Mouse (Mus musculus) stomach, embryonic 15.5 days (tissue): ENCODE measurements at regions not wholly inside any gene's neighbourhood (a gene's known extent, or its start where the extent isn't known, plus 50 kb on each side); places are given as distances from the start of the nearest gene placed in this dataset.

Experiments
- ATAC-seq: fragments of 200-750 bp; cut with Nextera tagmentation; 2 replicates; pipeline ENCODE4 v1.8.0; 2017; ENCODE audit warnings: low read depth, moderate number of reproducible peaks, moderate TSS enrichment; ENCODE audit not compliant: insufficient read depth, low FRiP score
- H3K27ac ChIP-seq: fragments of 300-500 bp; sonication (generic); 2 replicates; pipeline ENCODE4 v1.5.1; 2015; ENCODE audit warnings: mild to moderate bottlenecking, inconsistent platforms
- H3K27me3 ChIP-seq: fragments of 300-500 bp; sonication (generic); replicated peaks from 2 replicates; pipeline ENCODE4 v1.6.1; 2015; ENCODE audit warnings: inconsistent platforms
- H3K36me3 ChIP-seq: fragments of 300-500 bp; sonication (generic); 2 replicates; pipeline ENCODE4 v1.6.1; 2015; ENCODE audit warnings: inconsistent platforms
- H3K4me1 ChIP-seq: fragments of 300-500 bp; sonication (generic); 2 replicates; pipeline ENCODE4 v1.6.1; 2015; ENCODE audit warnings: inconsistent platforms
- H3K4me2 ChIP-seq: fragments of 300-500 bp; sonication (generic); 2 replicates; pipeline ENCODE4 v1.6.1; 2015; ENCODE audit warnings: mild to moderate bottlenecking, inconsistent platforms
- H3K4me3 ChIP-seq: fragments of 300-500 bp; sonication (generic); replicated peaks from 2 replicates; pipeline ENCODE4 v1.5.1; 2015; ENCODE audit warnings: inconsistent platforms
- H3K9ac ChIP-seq: fragments of 300-500 bp; sonication (generic); 2 replicates; pipeline ENCODE4 v1.6.1; 2015; ENCODE audit warnings: inconsistent platforms
- H3K9me3 ChIP-seq: fragments of 300-500 bp; sonication (generic); 2 replicates; pipeline ENCODE4 v1.6.1; 2016; ENCODE audit warnings: inconsistent platforms
- WGBS: fragments of 180-500 bp; shearing (Covaris S2); methylation state at CpG from one replicate; pipeline ENCODE4 v1.1.7; 2015; 5-methylcytosine and 5-hydroxymethylcytosine counted together

DNA sequence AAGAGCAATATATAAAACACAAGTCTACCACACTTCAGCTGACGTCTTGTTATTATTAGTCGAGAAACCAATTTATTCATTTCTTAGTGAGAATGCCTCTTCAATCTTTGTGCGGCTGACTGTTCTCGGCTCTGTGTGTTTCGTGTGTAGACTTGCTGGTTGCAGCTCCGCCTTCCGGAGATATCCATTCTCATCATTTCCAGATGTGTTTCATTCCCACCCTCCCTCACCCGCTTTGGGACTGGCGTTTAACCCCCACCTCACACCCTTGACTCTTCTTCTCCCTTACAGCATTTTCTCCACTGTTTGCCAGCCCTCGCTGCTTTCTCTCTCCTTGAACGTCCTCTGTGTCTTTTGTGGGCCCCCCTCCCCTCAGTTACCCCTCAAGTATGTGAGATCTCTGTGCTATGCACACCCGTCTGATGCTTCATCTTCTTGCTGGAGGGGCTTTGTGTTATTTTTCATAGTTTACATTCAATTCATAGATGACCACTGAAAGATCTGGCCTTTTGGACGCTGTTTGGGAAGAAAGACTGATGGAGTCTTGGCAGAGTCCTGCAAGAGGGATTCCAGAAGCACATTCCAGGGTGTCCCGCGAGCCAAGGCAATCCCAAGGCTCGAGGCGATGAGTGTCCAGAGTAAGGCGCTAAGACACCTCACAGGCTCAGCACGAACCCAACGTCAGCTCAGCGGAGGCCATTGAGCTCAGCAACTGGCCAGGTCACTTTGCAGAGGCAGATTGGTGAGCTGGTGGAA is 121.9 kb upstream of the Arglu1 start:
- no peaks in the 10 kb centered on the region for H3K27me3 ChIP-seq
- H3K36me3 ChIP-seq, result no peaks in the 10 kb centered on the region
- no peak overlapping the region for H3K4me3 ChIP-seq
- ATAC-seq, result peak; percentile 39; the same call in 1 of the 2 replicates
- WGBS, result 67% methylated on average over 21 of the region's 21 CpGs
- H3K4me2 ChIP-seq, result no peak overlapping the region
- 0 out of 2 replicates have a peak, but pooled peaks cover 3% of the 10 kb centered on the region for H3K4me1 ChIP-seq
- H3K9me3 ChIP-seq, result no peaks in the 10 kb centered on the region
- no peak overlapping the region for H3K9ac ChIP-seq
- no peak overlapping the region for H3K27ac ChIP-seq

DNA sequence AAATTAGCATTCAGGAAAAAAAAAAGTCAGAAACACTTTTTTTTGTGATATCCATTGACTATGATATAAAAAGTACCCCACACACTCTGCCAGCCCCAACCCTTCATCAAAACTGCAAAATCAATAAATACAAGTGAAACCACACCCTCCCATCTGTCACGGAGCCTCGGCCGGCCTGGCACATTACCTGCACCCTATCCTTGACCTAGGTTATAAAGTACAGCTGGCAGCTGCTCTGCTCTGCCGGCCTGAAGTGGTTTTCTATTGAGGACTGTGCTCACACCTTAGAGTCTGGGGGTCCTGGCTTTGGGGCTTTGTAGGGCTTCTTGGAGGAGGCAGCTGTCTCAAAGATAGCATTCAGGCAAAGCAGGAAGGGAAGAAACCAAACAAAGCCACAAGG is 120.6 kb upstream of the Arglu1 start:
- no peak; the same call in 1 of the 2 replicates for ATAC-seq
- Histone ChIP-seq H3K36me3 (no peaks in the 10 kb centered on the region), H3K27me3 (no peaks in the 10 kb centered on the region), H3K4me2 (no peak overlapping the region), H3K9me3 (no peaks in the 10 kb centered on the region), H3K27ac (no peak overlapping the region), H3K9ac (no peak overlapping the region), H3K4me1 (0 out of 2 replicates have a peak, but pooled peaks cover 3% of the 10 kb centered on the region), H3K4me3 (no peak overlapping the region)
- WGBS, result 39% methylated on average over 4 of the region's 4 CpGs

DNA sequence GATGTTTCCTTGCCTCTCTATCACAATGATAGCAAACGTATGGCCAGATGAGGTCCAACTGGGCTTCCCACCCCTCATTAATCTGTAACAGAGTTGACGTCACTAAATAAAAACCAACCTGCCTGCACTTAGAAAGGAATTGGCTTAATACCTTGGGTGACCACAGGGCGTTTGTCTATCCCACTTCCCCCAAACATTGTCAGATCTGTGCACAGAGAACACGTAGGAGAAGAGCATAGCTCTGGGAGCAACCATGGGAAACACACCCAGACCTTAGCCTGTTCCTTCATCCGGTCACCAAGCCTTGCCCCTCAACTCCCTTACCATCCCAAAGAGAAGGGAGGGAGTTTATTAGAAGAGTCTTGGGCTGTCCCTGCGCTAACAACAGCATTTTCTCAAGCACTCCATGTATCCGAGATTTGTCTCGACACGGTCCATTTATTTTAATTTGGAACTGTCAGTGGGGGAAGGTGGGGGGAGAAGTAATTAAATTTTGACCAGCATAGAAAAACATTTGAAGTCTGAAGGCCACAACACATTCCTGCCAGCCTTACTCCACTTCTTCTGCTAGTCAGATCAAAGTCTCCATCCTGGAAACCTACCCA is 119.6 kb upstream of the Arglu1 start:
- Histone ChIP-seq H3K4me1 (0 out of 2 replicates have a peak, but pooled peaks cover 3% of the 10 kb centered on the region), H3K9ac (no peak overlapping the region), H3K9me3 (no peaks in the 10 kb centered on the region), H3K27ac (no peak overlapping the region), H3K4me3 (no peak overlapping the region), H3K4me2 (no peak overlapping the region), H3K27me3 (no peaks in the 10 kb centered on the region), H3K36me3 (no peaks in the 10 kb centered on the region)
- no peak for ATAC-seq
- 72% methylated on average over 9 of the region's 9 CpGs for WGBS

DNA sequence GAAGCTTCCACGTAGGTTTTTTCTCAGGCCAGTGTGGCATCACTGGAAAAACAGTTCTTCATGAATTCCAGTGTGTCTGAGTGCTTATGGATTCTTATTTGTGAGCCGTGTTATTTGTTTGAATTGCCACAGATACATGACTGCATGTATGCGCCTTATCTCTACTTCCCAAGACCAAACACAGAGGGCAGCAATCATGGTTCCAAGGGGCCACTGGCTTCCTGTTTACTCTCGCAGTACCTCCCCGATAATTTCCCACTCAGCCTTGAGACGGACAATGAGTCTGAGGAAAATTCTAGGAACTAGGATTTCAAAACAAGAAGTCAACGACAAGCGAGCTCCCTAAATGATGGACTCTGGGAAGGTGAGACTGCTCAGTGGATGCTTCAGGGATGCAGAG is 119.0 kb upstream of the Arglu1 start:
- Histone ChIP-seq H3K9me3 (no peaks in the 10 kb centered on the region), H3K4me3 (no peak overlapping the region), H3K27me3 (no peaks in the 10 kb centered on the region), H3K9ac (no peak overlapping the region), H3K4me1 (0 out of 2 replicates have a peak, but pooled peaks cover 3% of the 10 kb centered on the region), H3K36me3 (no peaks in the 10 kb centered on the region), H3K27ac (no peak overlapping the region), H3K4me2 (no peak overlapping the region)
- ATAC-seq, result no peak
- WGBS, result 63% methylated on average over 8 of the region's 8 CpGs

DNA sequence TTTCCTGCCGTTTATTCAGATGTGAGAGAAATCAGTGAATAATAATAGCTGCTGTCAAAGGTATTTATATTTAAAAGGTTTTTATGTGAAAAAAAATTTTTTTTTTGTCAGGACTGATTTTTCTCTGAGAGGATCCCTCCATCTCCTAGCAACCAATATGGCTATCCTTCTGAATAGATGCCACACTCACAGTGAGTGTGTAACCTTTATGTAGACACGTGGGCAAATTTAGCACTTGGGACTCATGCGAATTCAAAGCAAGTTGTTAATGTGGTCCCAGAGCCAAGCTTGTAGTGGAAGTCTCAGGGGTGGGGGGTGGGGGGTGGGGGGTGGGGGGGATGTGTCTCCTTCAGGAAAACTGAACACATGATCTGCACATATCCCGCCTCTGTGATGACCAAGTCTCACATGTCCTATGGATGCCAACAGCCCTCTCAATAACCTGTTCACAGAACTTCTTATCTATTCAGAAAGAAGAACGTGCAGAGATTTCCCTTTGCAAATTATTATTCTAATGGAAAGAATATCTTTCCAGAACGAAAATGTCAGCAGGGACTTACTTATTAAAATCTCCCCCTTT is 112.5 kb upstream of the Arglu1 start:
- no peaks in the 10 kb centered on the region for H3K9me3 ChIP-seq
- no peaks in the 10 kb centered on the region for H3K36me3 ChIP-seq
- H3K4me3 ChIP-seq, result no peak overlapping the region
- ATAC-seq, result no peak
- H3K9ac ChIP-seq, result no peak overlapping the region
- H3K27me3 ChIP-seq, result no peaks in the 10 kb centered on the region
- H3K4me2 ChIP-seq, result no peak overlapping the region
- no peak overlapping the region for H3K27ac ChIP-seq
- no peaks in the 10 kb centered on the region for H3K4me1 ChIP-seq
- WGBS, result 66% methylated on average over 6 of the region's 6 CpGs

DNA sequence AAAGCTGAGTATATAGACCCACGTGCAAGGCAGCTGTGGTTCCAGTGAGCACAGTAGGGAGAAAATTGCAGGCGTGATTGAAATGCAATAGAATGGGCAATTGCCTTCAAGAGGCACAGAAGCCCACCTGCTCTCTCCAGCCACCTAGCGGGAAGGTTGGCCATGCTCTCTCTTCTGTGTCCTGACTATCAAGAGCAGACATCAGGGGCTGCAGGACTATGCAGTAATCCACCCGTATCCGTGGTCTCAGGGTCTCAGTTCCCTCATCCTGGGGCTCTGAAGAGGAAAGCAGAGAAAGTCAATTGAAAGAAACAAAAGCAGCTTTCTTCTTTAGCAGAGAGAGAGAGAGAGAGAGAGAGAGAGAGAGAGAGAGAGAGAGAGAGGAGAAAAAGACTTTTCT is 112.0 kb upstream of the Arglu1 start:
- WGBS, result 68% methylated on average over 5 of the region's 5 CpGs
- Histone ChIP-seq H3K4me3 (no peak overlapping the region), H3K9ac (no peak overlapping the region), H3K9me3 (no peaks in the 10 kb centered on the region), H3K36me3 (no peaks in the 10 kb centered on the region), H3K27ac (no peak overlapping the region), H3K27me3 (no peaks in the 10 kb centered on the region), H3K4me2 (no peak overlapping the region), H3K4me1 (no peaks in the 10 kb centered on the region)
- no peak for ATAC-seq

DNA sequence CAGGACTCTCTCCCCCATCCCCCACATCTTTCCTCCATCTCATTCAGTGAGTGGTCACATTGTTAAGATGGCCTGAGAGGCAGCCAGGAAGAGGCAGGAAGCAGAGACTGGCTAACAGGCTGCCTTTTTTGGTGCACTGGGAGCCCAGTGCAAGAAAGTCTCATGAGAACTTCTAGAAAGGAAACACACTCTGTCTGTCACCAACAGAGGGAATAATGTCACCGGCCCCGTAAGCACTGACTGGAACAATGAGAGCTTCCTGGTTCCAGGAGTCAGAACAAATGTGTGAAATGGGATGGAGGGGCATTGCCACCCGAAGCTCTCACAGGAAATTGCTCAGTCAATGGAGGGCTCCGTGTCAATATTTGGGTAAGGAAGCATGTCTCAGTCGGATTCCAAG is 111.3 kb upstream of the Arglu1 start:
- Histone ChIP-seq H3K27ac (no peak overlapping the region), H3K9ac (no peak overlapping the region), H3K4me1 (0 out of 2 replicates have a peak, but pooled peaks cover 3% of the 10 kb centered on the region), H3K27me3 (no peaks in the 10 kb centered on the region), H3K36me3 (no peaks in the 10 kb centered on the region), H3K4me3 (no peak overlapping the region), H3K4me2 (no peak overlapping the region), H3K9me3 (no peaks in the 10 kb centered on the region)
- 47% methylated on average over 5 of the region's 5 CpGs for WGBS
- ATAC-seq, result no peak

DNA sequence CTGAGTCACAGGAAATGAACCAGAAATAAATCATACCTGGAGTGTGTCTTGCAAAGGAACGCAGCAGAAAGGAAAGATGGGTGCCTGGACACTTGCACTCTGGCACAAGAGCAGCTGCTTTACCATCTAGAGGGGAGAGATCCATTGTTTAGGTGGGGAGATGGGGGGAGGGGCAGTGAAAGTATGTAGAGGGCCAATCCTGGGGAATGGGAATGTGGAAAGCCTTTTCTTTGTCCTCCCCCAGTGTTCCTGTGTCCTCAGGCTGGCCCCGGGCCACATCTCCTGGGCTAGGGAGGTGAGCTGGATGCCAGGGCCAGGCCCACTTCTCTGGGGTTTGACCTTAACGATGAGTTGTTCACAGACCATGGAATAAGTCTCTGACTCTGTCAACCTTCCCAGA is 107.2 kb upstream of the Arglu1 start:
- Histone ChIP-seq H3K27me3 (no peaks in the 10 kb centered on the region), H3K27ac (no peak overlapping the region), H3K9ac (no peak overlapping the region), H3K36me3 (no peaks in the 10 kb centered on the region), H3K4me1 (0 out of 2 replicates have a peak, but pooled peaks cover 3% of the 10 kb centered on the region), H3K9me3 (no peaks in the 10 kb centered on the region), H3K4me3 (no peak overlapping the region), H3K4me2 (no peak overlapping the region)
- 52% methylated on average over 3 of the region's 3 CpGs for WGBS
- no peak for ATAC-seq

DNA sequence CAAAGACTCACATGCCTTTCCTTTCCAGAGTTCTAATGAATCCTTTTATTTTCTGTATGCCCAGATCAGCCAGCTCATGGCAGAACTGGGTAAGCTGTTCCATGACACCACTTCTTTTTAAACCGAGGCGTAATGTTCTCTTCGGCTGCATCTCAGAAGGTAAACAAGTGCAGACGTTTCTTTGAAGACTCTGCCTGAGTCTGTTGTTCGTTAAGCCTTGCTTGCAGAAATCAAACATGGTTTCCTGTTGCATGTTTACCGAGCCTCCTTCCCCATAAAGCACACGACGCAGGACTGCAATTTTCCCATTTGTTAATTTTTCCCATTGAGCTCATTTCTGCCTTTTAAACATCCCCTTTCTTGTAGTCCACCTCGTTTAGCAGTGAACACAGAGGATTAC is 106.6 kb upstream of the Arglu1 start:
- no peak overlapping the region for H3K4me2 ChIP-seq
- no peaks in the 10 kb centered on the region for H3K36me3 ChIP-seq
- H3K27ac ChIP-seq, result no peak overlapping the region
- 0 out of 2 replicates have a peak, but pooled peaks cover 3% of the 10 kb centered on the region for H3K4me1 ChIP-seq
- 19% methylated on average over 9 of the region's 9 CpGs for WGBS
- no peak for ATAC-seq
- H3K27me3 ChIP-seq, result no peaks in the 10 kb centered on the region
- no peaks in the 10 kb centered on the region for H3K9me3 ChIP-seq
- no peak overlapping the region for H3K4me3 ChIP-seq
- no peak overlapping the region for H3K9ac ChIP-seq

DNA sequence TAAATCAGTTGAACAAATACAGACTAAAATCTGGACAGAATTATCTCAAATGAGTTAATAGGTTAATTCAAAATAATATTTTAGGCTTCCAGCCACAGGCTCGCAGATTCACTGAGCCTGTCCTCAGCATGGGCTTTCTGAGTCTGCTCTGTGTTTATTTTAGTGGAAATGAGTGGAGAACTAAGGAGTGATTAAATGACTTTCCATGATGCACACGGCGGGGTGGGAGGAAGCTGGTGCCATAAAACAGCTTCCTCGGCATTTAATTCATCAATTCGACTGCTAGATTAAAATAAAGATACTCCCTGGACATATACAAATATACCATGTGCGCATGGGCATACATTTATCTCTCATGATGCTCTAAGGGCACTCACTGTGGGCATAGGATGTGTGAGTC is 104.4 kb upstream of the Arglu1 start:
- H3K27me3 ChIP-seq, result no peaks in the 10 kb centered on the region
- no peak overlapping the region for H3K4me2 ChIP-seq
- WGBS, result 25% methylated on average over 6 of the region's 6 CpGs

DNA sequence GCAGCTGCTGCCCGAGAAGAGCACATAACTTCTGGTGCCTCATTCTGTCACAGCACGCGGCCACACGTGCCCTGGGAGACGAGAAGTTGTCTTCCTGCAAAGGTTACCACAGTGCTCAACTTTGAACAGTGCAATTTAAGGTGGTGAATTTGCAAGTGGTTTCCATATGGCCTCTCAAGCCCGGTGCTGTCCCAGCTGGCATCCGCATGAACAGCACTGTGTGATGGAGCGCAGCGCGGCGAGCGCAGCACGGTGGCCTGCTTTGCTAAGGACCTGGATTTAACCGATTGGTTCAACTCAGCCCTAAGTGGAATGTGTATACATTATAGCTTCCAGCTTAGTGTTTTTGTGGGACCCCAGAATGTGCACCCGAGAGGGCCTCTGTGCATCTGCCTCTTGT is 89.6 kb upstream of the Arglu1 start:
- H3K4me2 ChIP-seq, result no peak overlapping the region
- H3K4me1 ChIP-seq, result no peaks in the 10 kb centered on the region
- no peak overlapping the region for H3K27ac ChIP-seq
- 76% methylated on average over 15 of the region's 15 CpGs for WGBS
- no peak overlapping the region for H3K9ac ChIP-seq
- no peak overlapping the region for H3K4me3 ChIP-seq
- H3K27me3 ChIP-seq, result no peaks in the 10 kb centered on the region
- no peaks in the 10 kb centered on the region for H3K9me3 ChIP-seq
- H3K36me3 ChIP-seq, result no peaks in the 10 kb centered on the region
- ATAC-seq, result no peak

More for the DNA sequence above, 104.4 kb upstream of the Arglu1 start:
- Histone ChIP-seq H3K36me3 (no peaks in the 10 kb centered on the region), H3K9me3 (no peaks in the 10 kb centered on the region), H3K4me3 (no peak overlapping the region), H3K4me1 (0 out of 2 replicates have a peak, but pooled peaks cover 3% of the 10 kb centered on the region), H3K27ac (no peak overlapping the region), H3K9ac (no peak overlapping the region)
- no peak for ATAC-seq

DNA sequence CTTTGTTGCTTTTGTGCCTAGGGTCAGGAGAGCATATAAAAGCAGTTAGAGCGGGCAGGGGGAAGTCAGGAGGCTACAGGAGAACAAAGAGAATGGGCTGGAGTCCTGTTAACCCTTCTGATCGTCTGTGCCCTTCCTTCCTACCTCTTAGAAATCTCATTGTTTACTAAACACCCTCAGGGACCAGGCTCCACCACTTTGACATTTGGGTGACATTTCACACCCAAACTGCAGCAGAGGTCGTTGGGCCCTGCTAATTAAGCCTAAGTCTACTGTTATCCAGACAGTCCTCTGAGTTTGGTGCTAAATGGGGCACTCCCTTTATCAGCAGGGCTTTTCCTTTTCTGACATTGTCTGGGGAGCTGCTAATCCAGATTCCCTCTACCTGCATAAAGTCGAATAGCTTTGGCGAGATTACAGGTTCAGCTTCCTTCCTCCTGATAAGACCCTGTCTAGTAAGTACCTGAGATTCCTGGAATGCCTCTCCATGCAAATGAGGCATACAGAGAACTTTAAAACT is 84.2 kb upstream of the Arglu1 start:
- no peak overlapping the region for H3K27ac ChIP-seq
- no peak for ATAC-seq
- H3K4me1 ChIP-seq, result no peaks in the 10 kb centered on the region
- H3K27me3 ChIP-seq, result no peaks in the 10 kb centered on the region
- H3K9ac ChIP-seq, result no peak overlapping the region
- no peaks in the 10 kb centered on the region for H3K9me3 ChIP-seq
- no peaks in the 10 kb centered on the region for H3K36me3 ChIP-seq
- 36% methylated on average over 5 of the region's 5 CpGs for WGBS
- H3K4me3 ChIP-seq, result no peak overlapping the region
- no peak overlapping the region for H3K4me2 ChIP-seq
